Mouse (Mus musculus): ENCODE results near the gene Set. TPM values are rescaled to one million over a fixed set of nuclear protein-coding genes. Genes with fewer than 3 reads are reported as not detected.

Set gene
- total and polyA plus RNA-seq, 3 experiments = 515 to 1,049 (median 902) TPM

DNA sequence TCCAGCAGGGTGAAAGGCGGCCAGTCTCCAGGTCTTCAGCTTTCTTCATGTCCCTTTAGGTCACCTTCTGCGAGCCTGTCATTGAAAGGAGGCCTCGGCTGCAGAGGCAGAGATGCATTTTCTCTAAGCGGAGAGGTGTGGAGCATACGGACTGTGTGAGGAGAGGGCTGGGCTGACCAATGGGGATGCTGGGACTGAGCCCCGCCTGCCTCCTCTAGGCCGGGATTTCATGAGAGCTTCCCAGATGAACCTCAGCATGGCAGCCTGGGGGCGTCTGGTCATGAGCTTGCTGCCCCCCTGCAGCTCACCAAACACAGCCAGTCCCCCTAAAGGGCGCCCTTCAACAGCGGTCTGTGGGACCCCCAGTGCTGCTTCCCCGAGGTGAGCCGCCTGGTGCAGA lies 27.5 kb downstream of the Set start:
- Histone ChIP-seq H3K36me3 (replicated peaks in 1 of 2; ENCODE audit: control insufficient read depth in 1 of 2, insufficient read depth in 1 of 2, low read length in 1 of 2) (peaks cover 0 to 57% of the 10 kb centered on the region in 2 experiments), H3K27ac (ENCODE audit: insufficient read depth, low read depth) (no peak overlapping the region)

GRCm38 (mm10) chr2:30087310-30087709 lies 30.1 kb downstream of the Set start:
- Histone ChIP-seq H3K4me3 (replicated peaks in 1 of 3; ENCODE audit: low read depth in 2 of 3, low read length in 2 of 3, poor library complexity in 1 of 3) (no peak overlapping the region), H3K4me1 (ENCODE audit: control insufficient read depth in 1 of 2, insufficient read depth in 2 of 2) (peaks cover 12 to 41% of the 10 kb centered on the region in 2 experiments), H3K4me2 (ENCODE audit: insufficient read depth, low read depth, poor library complexity, severe bottlenecking) (no peak overlapping the region), H3K27ac (ENCODE audit: insufficient read depth, low read depth) (no peak overlapping the region), H3K79me2 (replicated peaks; ENCODE audit: control insufficient read depth, extremely low read depth, insufficient read depth, poor library complexity, severe bottlenecking) (no peaks in the 10 kb centered on the region), H3K36me3 (replicated peaks in 1 of 2; ENCODE audit: control insufficient read depth in 1 of 2, insufficient read depth in 1 of 2, low read length in 1 of 2) (peaks cover 22 to 64% of the 10 kb centered on the region in 2 experiments), H3K9me3 (replicated peaks; ENCODE audit: low read length) (peaks cover 4% of the 10 kb centered on the region), H3K27me3 (replicated peaks) (no peaks in the 10 kb centered on the region), H3K9ac (ENCODE audit: insufficient read depth, low read depth) (no peak overlapping the region)
- dilution Hi-C loops (cut with MboI; ENCODE audit: extremely low pct_ligation_motif_present, extremely low pct_unique_long_range_greater_than_20kb, low sequenced_read_pairs) = no loop called here
- in situ Hi-C loops (cut with MboI; ENCODE audit: low pct_ligation_motif_present, low pct_unique_long_range_greater_than_20kb, low sequenced_read_pairs) = no loop called here
- peak; percentile 46 for DNase-seq (ENCODE audit: extremely low read depth)
- TF ChIP-seq HCFC1 (IDR thresholded peaks at IDR 0.05; ENCODE audit: low read depth, low read length) (no peak), CTCF (conservative IDR thresholded peaks at IDR 0.05 in 1 of 2, IDR thresholded peaks at IDR 0.05 in 1 of 2; ENCODE audit: low read depth in 2 of 2, low read length in 2 of 2) (peak in 1 of 2 experiments; percentile 41; a peak in 2 of 4 replicates)

More for the DNA sequence above, 27.5 kb downstream of the Set start:
- in situ Hi-C loops (cut with MboI; ENCODE audit: low pct_ligation_motif_present, low pct_unique_long_range_greater_than_20kb, low sequenced_read_pairs) (no loop called here), dilution Hi-C loops (cut with MboI; ENCODE audit: extremely low pct_ligation_motif_present, extremely low pct_unique_long_range_greater_than_20kb, low sequenced_read_pairs) (no loop called here)
- no peak for TF ChIP-seq IRF4 (IDR thresholded peaks at IDR 0.05; ENCODE audit: low read depth, low read length)
- TF ChIP-seq ZC3H11A (IDR thresholded peaks at IDR 0.05; ENCODE audit: low read depth, low read length) = no peak
- no peak for TF ChIP-seq ZMIZ1 (IDR thresholded peaks at IDR 0.05; ENCODE audit: low read depth, low read length)
- no peak overlapping the region for H3K4me3 ChIP-seq (replicated peaks in 1 of 3; ENCODE audit: low read depth in 2 of 3, low read length in 2 of 3, poor library complexity in 1 of 3)
- H3K4me1 ChIP-seq (ENCODE audit: control insufficient read depth in 1 of 2, insufficient read depth in 2 of 2) = peaks cover 7 to 28% of the 10 kb centered on the region in 2 experiments; a peak in 3 of 4 replicates
- H3K9ac ChIP-seq (ENCODE audit: insufficient read depth, low read depth) = no peak overlapping the region
- no peak overlapping the region for H3K4me2 ChIP-seq (ENCODE audit: insufficient read depth, low read depth, poor library complexity, severe bottlenecking)
- peaks cover 4% of the 10 kb centered on the region for H3K9me3 ChIP-seq (replicated peaks; ENCODE audit: low read length)
- DNase-seq (ENCODE audit: extremely low read depth) = no peak
- no peaks in the 10 kb centered on the region for H3K79me2 ChIP-seq (replicated peaks; ENCODE audit: control insufficient read depth, extremely low read depth, insufficient read depth, poor library complexity, severe bottlenecking)
- no peaks in the 10 kb centered on the region for H3K27me3 ChIP-seq (replicated peaks)

GRCm38 (mm10) chr2:30091521-30091920 lies 34.3 kb downstream of the Set start:
- no peak for DNase-seq (ENCODE audit: extremely low read depth)
- H3K4me2 ChIP-seq (ENCODE audit: insufficient read depth, low read depth, poor library complexity, severe bottlenecking) = no peak overlapping the region
- H3K9ac ChIP-seq (ENCODE audit: insufficient read depth, low read depth) = no peak overlapping the region
- H3K79me2 ChIP-seq (replicated peaks; ENCODE audit: control insufficient read depth, extremely low read depth, insufficient read depth, poor library complexity, severe bottlenecking) = peaks cover 3% of the 10 kb centered on the region; the same call in 1 of the 2 replicates
- peaks cover 28 to 46% of the 10 kb centered on the region in 2 experiments for H3K4me1 ChIP-seq (ENCODE audit: control insufficient read depth in 1 of 2, insufficient read depth in 2 of 2)
- in situ Hi-C loops (cut with MboI; ENCODE audit: low pct_ligation_motif_present, low pct_unique_long_range_greater_than_20kb, low sequenced_read_pairs) = no loop called here
- no peak overlapping the region for H3K4me3 ChIP-seq (replicated peaks in 1 of 3; ENCODE audit: low read depth in 2 of 3, low read length in 2 of 3, poor library complexity in 1 of 3)
- TF ChIP-seq ETS1 (conservative IDR thresholded peaks at IDR 0.05; ENCODE audit: low read depth, low read length) (no peak), MXI1 (IDR thresholded peaks at IDR 0.05; ENCODE audit: low read depth, low read length) (no peak), ZC3H11A (IDR thresholded peaks at IDR 0.05; ENCODE audit: low read depth, low read length) (no peak), ELF1 (IDR thresholded peaks at IDR 0.05; ENCODE audit: low read depth, low read length) (no peak), JUN (IDR thresholded peaks at IDR 0.05; ENCODE audit: insufficient read depth, low read depth, low read length) (no peak), POLR2AphosphoS2 (IDR thresholded peaks at IDR 0.05; ENCODE audit: low read depth, low read length) (no peak)
- no peak overlapping the region for H3K27ac ChIP-seq (ENCODE audit: insufficient read depth, low read depth)
- peaks cover 4% of the 10 kb centered on the region for H3K9me3 ChIP-seq (replicated peaks; ENCODE audit: low read length)
- peaks cover 23 to 58% of the 10 kb centered on the region in 2 experiments for H3K36me3 ChIP-seq (replicated peaks in 1 of 2; ENCODE audit: control insufficient read depth in 1 of 2, insufficient read depth in 1 of 2, low read length in 1 of 2)
- no peaks in the 10 kb centered on the region for H3K27me3 ChIP-seq (replicated peaks)
- dilution Hi-C loops (cut with MboI; ENCODE audit: extremely low pct_ligation_motif_present, extremely low pct_unique_long_range_greater_than_20kb, low sequenced_read_pairs) = no loop called here

Measured in CH12.LX (cell line).